Mouse (Mus musculus): Measurements from ENCODE around the gene Ddx42. TPM values are rescaled to one million over a fixed set of nuclear protein-coding genes. Genes with fewer than 3 reads are reported as not detected.

Ddx42 gene
- polyA plus RNA-seq, 1 experiment: 49.9 TPM

DNA sequence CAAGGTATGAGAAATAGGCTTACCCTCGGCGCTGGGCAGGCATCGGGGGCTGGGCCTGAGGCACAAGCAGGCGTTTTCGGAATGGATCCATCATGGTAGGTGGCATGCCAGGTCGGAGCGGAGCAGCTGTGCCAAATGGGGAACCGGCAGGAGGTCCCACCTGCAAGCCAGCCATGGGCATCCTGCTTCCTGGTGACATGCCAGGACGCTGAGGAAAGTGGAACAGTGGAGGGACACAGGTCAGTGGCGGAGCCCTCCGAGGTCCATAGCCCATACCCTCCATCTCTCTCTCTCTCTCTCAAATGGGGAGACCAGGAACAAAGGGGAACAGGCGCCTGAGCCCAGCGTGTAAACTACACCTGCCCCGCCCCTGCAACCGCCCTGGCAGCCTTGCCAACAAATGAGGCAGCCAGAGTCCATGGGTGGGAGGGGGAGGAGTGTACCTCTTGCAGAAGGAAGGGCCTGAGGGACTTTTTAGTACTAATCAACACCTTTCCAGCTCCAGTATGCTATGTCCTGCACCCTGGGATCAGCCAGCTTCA, 50.7 kb downstream of the Ddx42 start:
- DNase-seq (ENCODE audit: extremely low spot score in 1 of 2, low spot score in 1 of 2): no peak

GRCm38 (mm10) chr11:106267871-106268270, 51.1 kb downstream of the Ddx42 start:
- no peak for DNase-seq (ENCODE audit: extremely low spot score in 1 of 2, low spot score in 1 of 2)

DNA sequence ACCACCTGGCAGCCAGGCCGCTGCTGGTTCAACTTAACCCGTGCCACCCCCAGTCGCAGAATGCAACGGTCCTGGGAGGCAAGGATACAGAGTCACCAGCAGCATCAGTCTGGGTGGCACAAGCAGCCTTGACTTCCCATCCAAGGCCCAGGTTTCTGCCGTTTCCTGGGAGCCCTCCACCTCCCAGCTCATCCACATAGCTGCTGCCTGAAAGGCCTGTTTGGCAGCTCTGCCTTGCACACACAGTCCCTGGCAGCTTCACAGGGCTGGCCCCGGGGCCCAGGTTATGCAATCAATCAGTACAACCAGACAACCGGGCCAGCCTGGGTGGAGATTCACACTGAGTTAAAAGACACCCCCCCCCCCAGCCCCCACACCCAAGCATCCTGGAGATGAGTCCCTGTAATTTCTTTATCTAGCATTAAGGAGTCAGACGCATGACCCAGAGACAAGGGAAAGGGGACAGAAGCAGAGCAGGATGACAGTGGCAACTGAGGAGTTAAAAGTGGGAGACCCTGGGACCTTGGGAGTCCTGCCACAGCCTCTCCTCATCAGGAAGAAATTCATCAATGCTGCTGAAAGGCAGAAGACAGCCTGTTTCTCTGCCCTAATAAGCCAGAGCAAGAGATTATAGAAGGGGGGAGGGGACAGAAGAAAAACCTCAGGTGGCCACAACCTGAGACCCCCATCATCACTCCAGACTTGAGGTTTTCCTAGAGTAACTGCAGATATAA, 51.8 kb downstream of the Ddx42 start:
- no peak for DNase-seq (ENCODE audit: extremely low spot score in 1 of 2, low spot score in 1 of 2)

GRCm38 (mm10) chr11:106269060-106269431, 52.3 kb downstream of the Ddx42 start:
- DNase-seq (ENCODE audit: extremely low spot score in 1 of 2, low spot score in 1 of 2): no peak

DNA sequence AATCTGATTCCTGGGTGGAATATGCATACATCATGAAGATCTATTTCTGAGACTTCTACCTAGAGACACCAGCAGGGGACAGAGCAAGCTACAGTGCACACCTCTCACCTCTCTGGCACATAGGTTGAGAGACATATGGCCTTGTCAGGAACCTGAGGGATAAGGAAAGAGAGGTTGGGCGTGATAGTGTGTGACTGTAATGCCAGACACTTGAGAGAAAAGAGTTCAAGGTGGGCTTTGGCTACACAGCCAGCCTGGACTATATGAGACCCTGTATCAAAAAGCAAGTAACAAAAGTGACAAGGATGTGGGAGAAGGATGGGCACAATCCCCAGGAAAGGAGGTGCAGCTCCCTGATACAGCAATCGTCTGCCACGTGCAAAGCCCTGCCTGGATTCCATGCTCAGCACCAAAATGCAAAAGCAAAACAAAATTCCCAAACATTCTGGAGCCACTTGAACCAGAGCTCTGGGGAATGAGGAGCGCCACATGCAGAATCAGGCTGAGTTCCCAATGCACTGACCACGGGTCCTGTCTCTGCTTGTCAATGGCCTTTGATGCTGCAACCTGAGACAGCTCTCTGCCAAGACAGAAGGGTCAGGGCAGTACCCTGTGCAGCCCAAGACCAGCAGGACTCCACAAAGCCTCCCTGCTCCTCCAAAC, 54.5 kb downstream of the Ddx42 start:
- no peak for DNase-seq (ENCODE audit: extremely low spot score in 1 of 2, low spot score in 1 of 2)

DNA sequence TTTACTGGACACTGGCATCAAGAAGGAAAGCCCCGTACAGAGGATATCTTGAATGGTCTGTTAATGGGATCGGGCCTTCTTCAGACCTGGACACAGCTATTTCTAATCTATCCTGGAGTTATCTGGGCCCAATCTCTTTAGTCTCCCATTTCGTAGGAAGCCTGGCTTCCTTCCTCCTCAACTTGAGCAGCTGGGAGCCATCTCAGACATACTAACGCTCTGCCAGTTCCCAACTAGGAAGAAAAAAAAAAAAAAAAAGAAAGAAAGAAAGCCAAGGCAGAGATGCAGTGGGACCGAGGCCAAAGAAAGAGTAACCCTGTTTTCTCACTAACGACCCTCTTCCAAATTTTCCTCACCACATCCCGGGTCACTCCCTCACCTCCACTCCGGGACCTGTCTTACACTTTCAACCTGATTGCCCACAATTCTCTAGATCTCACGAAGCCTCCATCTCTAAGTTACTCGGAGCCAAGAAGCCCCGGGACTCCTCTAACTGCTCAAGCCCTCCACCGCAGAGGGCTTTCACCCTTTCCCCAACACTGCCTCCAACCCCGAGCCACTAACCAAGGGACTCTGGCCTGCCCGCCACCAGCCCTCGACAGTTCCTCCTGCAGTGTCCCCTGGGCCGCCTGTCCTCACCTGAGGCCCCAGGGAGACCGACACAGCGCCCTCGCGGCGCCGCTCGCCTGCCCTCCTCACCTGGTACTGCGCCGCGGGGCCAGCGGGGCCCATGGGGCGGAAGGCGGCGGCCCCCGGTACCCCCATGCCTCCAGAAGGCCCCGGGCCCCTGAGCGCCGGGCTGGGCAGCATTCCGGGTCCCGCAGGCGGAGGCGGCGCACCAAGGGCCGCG, 55.3 kb downstream of the Ddx42 start:
- DNase-seq (ENCODE audit: extremely low spot score in 1 of 2, low spot score in 1 of 2): no peak

DNA sequence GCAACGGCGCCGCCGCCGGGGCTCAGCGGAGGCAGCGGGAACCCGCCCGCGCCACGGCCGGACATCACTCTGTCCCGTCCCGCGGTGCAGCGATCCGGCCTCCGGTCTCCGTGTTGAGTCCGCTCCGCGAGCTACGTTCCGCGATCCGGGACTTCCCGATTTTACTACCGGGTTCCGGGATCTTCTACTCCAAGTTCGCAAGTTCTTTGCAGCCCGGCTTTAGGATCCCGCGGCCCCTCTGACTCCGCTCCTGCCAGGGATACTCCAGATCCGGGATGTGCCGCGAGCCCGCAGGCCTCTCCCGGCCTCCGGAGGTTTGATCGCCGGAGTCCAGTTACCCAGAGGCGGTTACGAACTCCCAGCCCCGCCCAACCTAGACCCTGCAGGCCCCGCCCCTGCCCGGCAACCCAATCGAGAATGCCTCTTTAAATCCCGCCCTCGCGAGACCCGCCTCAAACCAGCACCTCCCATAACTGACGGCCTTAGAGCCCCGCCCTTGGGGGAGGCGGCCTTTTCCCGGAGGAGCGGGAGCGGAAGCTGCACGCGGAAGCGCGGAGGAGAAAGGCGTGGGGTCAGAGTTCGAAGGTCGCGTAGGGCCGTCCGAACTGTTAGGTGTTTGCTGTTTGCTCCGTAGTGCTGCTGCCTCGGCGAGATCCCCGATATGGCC, 56.1 kb downstream of the Ddx42 start, which contains the start of gene Smarcd2:
TSS of gene Smarcd2 (minus strand) at position 329 of the 667 bp plus-strand sequence.
- peak; percentile 98 to 99 for DNase-seq (ENCODE audit: extremely low spot score in 1 of 2, low spot score in 1 of 2)

GRCm38 (mm10) chr11:106273311-106273684, 56.6 kb downstream of the Ddx42 start:
- DNase-seq (ENCODE audit: extremely low spot score in 1 of 2, low spot score in 1 of 2): no peak

- no peak for DNase-seq (ENCODE audit: extremely low spot score in 1 of 2, low spot score in 1 of 2)
Measured at GRCm38 (mm10) chr11:106273811-106274210, 57.1 kb downstream of the Ddx42 start.

- DNase-seq (ENCODE audit: extremely low spot score in 1 of 2, low spot score in 1 of 2): no peak
Measured at GRCm38 (mm10) chr11:106274374-106274773, 57.6 kb downstream of the Ddx42 start.

DNA sequence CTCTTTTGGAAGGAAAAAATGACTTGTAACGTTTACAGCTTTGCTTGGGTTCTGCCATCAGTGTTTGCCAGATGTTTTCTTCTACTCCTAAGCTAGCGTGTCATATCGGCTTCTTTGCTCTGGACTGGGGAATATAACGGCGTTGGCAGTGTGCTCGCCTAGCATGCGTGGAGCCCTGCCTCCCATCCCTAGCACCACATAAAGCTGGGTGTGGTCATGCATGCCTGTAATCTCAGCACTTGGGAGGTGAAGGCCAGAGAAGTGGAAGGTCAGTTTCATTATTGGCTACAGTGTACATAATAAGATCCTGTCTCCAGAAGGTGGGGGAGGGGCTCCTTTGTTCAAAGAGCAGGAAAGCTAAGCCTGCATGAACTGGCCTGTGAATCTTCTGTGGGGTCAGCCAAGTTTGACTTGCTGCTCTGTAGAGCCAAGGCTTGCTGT, 58.3 kb downstream of the Ddx42 start:
- no peak for DNase-seq (ENCODE audit: extremely low spot score in 1 of 2, low spot score in 1 of 2)

DNA sequence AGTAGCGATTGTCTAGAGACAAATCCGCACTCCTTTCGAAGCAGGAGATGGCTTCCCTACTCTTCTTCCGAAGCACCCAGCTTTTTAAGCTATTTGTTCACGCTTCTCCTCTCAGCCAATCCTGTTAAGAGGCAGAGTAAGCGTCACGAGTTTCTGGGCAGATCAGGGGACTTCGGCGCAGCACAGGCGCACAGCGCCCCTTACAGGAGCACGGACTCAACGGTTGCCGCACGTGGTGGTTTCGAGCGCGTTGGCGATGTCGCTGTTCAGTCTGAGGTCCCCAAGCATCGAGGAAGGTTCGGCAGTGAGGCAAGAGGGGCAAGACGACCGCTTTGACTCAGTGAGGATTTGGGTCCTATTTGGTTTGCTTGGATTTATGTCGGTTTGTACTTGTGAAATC, 59.7 kb downstream of the Ddx42 start, which contains the start of gene Tcam1:
TSS of gene Tcam1 (plus strand) at position 219 of the 400 bp plus-strand sequence.
- DNase-seq (ENCODE audit: extremely low spot score in 1 of 2, low spot score in 1 of 2): peak; percentile 85 to 98

- DNase-seq (ENCODE audit: extremely low spot score in 1 of 2, low spot score in 1 of 2): no peak
Measured at GRCm38 (mm10) chr11:106282452-106282851, 65.7 kb downstream of the Ddx42 start.

DNA sequence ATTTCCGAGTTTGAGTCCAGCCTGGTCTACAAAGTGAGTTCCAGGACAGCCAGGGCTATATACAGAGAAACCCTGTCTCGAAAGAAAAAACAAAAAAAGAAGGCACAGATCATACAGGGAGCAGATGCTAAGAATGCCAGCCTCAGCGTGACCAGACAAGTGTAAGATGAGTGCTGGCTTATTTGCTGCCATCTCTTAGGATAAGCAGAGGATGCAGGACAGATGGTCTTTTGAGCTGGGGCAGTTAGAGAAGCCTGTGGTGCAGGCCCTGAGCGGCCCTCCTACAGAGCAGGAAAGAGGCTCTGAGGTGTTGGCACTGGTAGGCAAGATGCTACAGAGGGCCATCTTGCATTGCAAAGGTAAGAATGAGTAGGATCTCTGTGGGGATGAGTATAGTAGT, 66.6 kb downstream of the Ddx42 start:
- no peak for DNase-seq (ENCODE audit: extremely low spot score in 1 of 2, low spot score in 1 of 2)

GRCm38 (mm10) chr11:106284126-106284525, 67.4 kb downstream of the Ddx42 start:
- no peak for DNase-seq (ENCODE audit: extremely low spot score in 1 of 2, low spot score in 1 of 2)

DNA sequence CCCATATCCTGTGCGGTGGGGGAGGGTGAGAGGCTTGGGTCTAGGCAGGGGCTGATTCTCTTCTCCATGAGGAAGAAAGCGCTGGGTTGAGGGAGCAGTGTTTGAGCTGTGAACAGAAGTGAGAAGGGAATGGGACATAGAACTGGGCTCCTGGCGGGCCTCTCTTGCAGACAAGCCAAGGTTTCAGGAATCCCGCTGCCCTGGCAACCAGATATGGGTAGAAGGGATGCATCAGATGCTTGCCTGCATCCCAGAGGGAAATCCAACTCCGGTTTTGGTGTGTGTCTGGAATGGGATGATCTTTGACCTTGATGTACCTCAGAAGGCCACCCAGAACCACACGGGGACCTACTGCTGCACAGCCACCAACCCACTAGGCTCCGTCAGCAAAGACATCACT, 69.5 kb downstream of the Ddx42 start:
- no peak for DNase-seq (ENCODE audit: extremely low spot score in 1 of 2, low spot score in 1 of 2)

DNA sequence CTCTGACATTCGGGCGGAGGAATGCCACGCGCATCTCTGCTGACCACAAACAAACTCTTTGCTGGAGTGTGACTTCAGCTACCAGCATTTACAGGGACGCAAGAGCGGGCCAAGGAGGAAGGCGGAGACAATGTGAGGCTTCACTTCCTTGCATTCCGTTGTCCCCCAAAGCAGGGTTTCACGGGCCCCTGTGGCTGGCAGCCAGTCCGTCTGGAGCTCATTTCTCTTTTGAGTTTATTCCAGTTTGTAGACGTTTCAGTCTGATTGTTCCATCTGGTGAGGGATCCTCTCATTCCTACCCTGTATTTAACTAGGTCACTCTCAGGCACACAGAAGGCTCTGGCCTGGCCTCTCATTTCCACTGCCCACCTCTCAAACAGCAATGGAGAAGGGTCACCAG, 70.3 kb downstream of the Ddx42 start:
- no peak for DNase-seq (ENCODE audit: extremely low spot score in 1 of 2, low spot score in 1 of 2)

DNA sequence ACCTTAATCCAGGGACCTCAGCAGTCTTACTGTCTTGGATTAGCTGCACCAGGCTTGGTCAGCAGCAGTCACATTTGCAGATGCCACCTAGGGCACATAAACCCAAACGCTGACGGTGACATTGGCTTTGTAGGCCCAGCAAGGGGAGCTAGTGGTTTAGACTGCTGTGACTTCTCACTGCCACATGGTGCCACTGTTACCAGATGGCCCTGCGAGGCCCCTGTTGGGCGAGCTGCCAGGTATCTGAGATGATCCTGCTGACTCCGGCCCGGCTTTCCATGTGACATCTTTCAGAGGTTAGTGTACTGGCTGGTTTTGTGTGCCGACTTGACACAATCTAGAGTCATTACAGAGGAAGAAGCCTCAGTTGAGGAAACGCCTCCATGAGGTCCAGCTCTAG, 72.6 kb downstream of the Ddx42 start:
- no peak for DNase-seq (ENCODE audit: extremely low spot score in 1 of 2, low spot score in 1 of 2)

DNA sequence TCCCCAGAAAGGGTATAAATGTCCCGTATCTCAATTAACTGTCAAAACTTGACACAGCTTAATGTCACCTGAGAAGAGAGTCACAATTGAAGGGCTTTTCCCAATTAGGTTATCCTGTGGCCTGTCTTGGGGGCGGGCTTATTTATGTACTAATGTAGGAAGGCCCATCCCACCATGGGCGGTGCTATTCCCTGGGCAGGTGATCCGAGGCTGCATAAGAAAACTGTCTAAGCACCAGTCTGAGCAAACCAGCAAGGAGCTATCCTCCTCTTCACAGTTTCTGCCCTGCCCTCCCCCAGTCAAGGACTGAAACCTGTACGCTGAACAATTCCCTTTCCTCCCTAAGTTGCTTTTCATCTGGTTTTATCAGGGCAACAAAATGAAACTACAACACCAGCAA, 73.7 kb downstream of the Ddx42 start:
- DNase-seq (ENCODE audit: extremely low spot score in 1 of 2, low spot score in 1 of 2): no peak

- no peak for DNase-seq (ENCODE audit: extremely low spot score in 1 of 2, low spot score in 1 of 2)
Measured at GRCm38 (mm10) chr11:106291861-106292260, 75.1 kb downstream of the Ddx42 start.

All from frontal cortex, adult 2 months (tissue).